Mouse (Mus musculus) cerebellum, adult 9-10 months (tissue): ENCODE measurements around the gene Resf1.
"Not testable (repeated sequence)": the region's sequence is repeated elsewhere in the genome, so short reads cannot be mapped to it uniquely, and the experiment has no call there.

Source experiments
- DNase-seq: peaks from one replicate; pipeline ENCODE4 v3.0.0; 2022

Resf1 gene

DNA sequence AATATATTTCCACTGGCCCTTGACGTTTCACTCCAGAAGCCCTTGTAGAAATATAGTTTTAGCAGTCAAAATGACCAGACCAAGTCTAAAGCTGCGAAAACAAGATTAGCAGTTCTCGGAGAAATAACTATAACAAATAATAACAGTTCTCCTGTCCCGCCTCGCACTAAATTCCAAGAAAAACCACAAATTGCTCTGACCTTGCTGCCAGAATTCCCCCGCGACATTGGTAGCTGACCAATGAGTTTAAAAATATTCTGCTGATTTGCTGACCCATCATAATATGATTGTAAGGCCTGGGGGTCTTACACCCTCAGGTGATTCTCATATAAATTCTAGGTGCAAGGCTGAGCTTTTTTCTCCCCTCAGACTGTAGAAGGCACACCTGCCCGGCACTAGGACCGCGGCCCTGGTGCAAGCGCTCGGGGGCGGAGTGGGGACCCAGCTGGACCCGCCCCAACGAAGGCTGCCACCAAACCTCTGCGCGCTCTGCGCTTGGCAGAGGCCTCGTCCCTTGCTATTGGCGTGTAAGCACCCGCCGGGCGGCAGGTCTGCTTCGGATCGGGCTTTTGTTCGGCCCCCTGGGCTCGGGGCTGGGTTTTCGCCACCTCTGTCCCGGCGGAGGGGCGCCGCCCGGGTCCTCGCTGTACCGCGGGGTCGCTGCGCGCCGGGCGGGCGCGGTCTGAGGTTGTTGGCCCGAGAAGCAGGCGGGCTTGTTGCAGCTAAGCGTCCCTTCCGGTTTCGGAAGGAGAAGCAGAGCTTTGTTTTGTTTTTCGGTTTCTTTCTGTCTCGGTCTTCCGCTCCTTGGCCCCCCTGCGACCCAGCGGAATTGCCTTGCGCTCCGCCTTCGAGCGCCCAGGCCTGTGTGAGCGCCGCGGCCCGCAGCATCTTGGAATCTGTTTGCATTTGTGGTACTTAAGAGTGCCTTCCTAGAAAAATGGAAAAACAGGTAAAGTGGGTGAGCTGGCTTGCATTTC, at the start of gene Resf1:
Resf1 (plus strand) TSS at position 459 of the 977 bp plus-strand sequence.
- peak; percentile 89 for DNase-seq

DNA sequence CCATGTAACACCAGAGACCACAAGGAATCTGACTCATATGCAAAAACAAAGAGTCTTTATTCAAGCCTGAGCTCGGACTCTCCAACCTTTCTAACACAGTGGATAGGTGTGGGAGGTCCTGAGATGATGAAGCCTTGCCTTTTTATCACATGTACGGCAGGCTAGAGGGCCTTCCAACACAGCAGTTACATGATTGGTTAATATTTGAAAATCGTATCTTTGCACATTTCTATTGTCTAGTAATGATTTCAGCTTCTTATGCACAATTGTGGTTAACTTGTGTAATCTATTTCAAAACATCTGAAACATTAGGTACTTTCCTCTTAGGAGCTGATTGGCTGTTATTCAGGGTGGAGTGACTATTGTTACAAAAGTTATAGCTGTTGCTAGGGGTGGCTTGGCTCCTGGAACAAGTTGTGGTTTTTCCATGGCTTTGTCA, 48.4 kb upstream of the Resf1 start:
- DNase-seq = no peak

DNA sequence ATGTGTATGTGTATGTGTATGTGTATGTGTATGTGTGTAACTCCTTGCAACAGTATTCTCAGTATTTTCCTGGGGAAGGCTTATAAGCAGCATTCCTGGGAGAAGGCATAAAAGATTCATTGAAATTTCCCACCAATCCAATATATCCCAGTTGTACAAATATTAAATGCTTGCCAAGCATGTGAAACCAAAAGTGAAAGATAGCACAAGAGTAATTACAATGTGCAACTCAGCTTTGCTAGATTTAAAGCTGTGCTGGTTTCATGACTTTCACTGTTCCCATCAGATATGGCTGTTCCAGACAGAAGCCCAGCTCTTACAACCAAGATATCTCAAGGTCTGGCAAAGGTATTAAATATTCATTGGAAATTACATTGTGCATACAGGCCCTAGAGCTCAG, 41.3 kb upstream of the Resf1 start:
- DNase-seq = no peak

DNA sequence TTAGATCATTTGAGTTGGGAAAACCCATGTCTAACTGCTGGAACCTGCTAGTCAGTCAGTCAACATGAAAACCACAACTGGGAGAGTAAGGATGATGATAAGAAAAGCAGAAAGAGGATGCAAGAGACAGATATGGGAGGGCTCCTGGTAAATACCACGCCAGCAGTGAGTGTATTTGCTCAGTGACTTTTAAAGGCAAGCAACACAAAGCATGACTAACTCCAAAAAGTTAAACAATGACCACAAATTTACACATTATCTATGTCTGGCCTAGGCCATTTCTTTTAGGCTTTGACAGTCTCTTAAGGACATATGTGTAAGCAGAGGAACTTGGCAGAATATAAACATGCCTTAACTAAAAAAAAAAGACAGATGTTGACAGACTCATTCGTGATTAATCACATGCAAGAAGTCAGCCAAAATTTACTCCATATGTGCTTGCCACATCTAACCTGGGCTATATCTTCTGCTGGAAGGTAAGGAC, 30.9 kb upstream of the Resf1 start:
- no peak for DNase-seq

DNA sequence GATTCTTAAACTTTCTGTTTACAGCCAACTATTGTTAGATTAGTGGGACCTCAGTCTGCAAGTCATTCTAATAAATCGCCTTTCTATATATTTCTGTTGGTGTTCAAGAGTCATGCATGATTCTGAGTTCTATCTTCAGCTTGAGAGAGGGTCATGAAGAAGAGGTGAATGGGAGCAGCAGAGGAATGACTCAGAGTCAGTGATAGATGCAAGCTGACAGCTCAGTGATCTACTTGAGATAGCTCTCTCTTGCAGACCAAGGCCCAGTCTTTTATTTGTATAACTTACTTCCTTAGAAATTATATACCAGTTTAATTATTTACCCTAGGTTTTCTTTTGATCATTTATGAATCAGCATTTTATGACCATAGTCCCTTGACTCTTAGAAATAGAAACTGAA, 30.3 kb upstream of the Resf1 start:
- DNase-seq = no peak

DNA sequence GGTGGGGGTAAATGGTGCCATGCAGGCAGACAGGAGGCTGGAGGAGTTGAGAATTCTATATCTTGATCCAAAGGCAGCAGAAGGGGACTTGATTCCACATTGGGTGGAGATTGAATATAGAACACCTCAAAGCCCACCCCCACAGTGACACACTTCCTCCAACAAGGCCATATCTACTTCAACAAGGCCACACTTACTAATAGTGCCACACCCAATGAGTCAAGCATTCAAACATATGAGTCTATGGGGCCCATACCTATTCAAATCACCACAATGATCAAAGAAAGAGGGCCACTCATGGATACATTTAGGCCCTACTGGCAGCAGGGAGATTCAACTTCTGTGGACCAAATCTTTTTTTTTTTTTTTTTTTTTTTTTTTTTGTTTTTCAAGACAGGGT, 28.7 kb upstream of the Resf1 start:
- no peak for DNase-seq

DNA sequence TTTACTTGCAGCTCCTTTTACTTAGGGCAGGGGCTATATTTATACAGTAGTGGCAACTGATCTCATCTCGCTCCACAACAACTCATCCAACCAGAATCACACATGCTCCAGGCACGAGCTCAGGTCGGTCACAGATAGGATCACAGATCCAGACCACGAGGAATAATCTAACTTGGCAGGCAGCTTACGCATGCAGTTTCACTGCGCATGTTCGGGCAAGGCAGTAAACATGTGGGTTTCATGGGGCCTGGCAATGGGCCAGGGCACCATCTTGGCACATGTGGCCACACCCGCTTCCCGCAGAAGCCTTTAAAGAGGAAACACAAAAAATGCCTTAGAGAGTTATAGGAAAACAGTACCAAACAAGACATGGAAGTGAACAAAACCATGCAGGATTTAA, 21.0 kb upstream of the Resf1 start:
- DNase-seq = not testable (repeated sequence)

DNA sequence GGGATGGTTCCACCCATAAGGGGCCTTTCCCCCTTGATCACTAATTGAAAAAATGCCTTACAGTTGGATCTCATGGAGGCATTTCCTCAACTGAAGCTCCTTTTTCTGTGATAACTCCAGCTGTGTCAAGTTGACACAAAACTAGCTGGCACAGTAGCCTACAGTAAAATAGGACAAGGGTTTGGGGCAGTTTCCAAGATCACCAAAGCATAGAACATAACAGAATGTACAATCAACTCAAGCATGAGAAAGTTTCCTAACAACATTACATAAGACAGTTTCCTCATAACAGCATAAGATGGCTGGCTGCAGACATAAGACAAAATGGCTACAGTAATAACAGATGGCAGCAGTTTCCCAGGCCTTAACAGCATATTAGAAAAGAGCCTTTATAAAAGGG, 6.0 kb upstream of the Resf1 start:
- DNase-seq = not testable (repeated sequence)

DNA sequence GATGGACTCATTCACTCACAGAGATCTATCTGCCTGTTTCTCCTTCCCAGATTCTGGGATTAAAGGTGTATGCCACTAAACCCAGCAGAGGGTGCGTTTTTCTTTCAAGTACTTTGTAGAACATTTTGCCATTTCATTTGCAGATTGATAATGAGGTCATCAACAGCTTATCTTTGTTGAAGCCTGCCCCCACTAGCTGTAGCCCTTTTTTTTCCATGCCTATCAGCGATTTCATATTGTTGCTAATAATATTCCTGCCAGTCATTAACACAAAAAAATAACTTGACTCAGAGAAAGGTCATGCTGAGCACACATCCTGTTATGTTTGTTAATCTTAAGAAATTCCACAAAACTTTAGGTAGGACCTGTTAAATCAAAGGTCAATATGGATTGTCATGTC, 2.1 kb upstream of the Resf1 start:
- DNase-seq = no peak

DNA sequence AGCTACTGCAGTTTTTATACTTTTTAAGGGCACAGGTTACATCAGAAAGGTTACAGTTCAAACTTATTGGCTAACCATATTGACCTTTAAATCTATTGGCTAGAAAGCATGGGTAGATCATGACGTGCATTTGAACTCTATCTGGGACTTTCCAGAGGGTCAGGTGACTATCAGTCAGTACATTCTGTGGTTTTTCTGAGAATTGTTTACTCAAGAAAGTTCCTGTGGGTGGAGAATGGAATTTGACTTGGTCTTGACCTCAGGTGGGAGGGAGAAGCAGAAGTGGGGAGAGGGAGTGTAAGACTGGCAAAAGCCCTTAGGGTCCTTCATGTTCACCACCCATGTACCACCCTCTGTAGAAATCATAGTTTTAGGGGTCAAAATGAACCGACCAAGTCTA, 1.4 kb upstream of the Resf1 start:
- DNase-seq = no peak

DNA sequence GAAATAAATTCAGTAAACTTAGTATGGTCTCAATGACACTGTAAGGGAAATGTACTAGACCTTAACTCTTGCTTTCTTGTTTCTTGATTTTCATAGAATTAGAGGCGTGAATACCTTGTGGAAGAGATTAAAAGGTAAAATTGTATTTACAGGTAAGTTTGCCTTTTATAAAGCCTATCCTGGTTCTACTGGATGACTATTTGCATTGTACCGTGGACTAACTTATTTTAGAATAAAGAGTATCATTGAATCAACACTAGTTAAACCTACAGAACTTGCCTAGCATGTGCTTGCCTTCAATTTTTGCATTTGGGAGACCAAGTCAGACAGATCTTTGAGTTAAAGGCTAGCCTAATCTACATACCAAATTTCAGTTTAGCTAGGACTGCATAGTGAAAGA, 1.0 kb downstream of the Resf1 start:
- DNase-seq = no peak

DNA sequence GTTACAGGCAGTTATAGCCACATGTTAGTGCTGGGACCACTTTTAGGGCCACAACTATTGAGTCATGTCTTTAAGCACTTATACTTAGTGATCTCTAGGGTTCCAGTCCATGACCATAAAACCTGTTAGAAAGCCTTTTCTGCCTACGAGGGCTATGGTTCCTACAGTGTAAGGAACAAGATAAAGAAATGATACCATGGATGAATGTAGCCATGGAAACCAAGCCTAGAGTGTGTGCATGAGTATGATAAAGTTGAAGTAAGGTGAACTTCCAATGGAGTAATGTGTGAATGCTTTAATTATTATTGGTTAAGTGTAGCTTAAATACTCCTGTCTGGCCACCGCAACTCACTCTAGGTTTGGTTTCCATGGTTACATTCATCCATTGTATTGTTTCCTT, 1.8 kb downstream of the Resf1 start:
- no peak for DNase-seq

DNA sequence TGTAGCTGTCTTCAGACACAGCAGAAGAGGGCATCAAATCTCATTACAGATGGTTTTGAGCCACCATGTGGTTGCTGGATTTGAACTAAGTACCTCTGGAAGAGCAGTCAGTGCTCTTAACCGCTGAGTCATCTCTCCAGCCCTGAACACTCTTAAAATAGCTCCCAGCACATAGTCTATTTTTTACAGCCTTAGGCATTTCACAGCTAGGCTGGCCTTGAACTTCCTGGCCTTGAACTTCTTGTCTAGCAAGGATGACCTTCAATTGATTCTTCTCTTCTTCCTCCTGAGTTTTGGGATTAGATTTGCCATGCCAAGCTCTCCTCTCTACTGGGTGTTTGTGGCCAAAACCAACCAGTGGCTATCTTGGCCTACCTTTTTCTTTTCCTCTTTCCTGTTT, 2.6 kb downstream of the Resf1 start:
- DNase-seq = no peak

DNA sequence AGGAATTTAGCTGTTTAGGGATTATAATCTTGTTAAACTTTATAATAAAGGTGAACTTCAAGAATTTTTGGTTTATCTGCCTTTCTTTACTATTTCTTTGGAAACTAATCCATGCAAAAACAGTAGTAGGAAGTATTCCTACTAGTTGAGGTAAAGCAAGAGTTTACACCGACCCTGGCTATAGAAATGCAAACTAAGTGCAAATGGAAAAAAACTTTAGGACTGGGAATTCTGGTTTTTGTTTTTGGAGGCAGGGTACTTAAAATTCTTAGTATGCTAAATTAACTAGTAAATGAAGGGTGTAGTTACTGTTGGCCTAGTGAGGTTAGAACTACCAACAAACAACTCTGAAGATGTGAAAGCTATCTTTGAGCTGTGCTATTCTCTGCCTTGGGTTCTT, 3.0 kb downstream of the Resf1 start:
- DNase-seq = no peak

DNA sequence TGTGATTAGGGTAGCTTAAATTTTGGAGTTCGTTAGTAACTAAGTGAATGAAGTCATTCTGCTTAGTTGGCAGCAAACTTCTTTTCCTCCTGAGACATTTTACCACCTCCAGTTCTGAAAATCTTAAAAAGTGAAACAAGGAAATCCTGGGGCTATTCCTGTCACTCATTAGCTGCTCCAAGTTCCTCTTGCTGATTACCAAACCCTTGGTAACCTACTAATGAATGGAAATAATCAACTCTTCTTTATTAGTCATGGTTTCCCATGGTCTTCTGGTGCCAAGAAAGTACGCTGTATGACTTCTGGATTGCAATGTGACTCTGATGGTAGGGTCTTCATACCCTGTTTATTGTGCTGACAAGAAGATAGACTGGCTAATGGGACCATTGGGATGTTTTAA, 5.7 kb downstream of the Resf1 start:
- DNase-seq = no peak

DNA sequence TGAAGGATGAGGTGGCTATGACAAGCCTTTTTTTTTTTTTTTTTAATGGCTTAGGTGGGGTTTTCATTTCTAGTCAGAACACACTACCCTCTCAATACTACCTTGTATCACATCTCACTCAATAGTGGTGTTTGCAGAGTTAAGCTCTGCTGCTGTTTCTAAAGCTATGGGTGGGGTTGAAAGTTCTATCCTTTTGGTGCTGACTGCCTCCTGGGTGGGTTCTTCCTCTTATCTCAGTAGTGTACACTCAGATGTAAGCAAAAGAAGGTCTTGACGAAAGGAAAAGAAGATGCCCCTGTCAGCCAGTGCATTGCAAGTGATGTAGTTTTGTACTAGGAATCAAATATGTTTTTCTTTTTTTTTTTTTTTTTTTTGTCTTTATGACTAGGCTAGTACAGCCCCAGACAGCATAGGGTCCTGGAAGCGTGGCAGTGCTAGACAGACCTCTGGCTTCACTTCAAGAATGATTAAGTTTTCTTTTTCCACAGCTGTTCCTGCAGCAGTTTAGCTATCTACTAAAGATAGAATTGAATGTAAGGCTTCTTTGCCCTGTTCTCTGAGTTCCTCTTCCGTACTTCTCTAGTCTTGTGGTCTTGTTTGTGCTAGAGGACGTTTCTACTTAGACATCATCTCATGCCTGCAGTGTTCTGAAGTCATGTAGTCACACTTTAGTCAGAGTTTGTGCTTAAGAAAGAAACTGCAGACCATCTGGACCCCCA, 14.5 kb downstream of the Resf1 start:
- DNase-seq = no peak

DNA sequence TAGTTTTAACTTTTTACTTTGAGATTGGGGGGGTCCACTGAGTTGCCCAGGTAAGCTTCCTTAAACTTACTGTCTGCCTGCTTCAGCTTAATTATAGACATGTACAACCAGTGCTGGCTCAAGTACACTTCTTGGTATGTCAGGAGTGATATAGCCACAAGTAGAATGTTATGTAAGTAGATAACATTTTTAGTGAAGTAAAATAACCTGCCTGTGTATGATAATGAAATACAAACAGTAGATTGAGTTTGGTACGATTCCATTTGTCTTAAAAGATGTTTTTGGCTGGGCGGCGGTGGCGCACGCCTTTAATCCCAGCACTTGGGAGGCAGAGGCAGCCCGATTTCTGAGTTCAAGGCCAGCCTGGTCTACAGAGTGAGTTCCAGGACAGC, 15.0 kb downstream of the Resf1 start:
- DNase-seq = no peak

DNA sequence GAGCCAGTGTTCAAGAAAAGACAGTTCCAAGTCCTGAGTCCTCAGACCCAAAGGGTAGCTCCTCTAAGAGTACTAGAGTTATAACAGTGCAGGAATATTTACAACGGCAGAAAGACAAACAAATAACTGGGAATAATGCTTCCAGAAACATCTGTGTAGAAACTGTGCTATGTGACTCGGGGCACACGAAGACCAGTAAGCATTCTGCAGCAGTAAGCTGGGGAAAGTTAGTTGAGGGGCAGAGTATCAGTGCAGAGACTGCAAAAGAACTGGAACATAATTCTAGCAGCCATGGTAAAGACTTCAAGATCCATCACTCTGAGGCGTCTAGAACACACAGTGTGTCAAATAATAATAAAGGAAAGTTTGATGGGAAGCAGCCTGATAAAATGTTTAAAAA, 19.9 kb downstream of the Resf1 start:
- DNase-seq = no peak

DNA sequence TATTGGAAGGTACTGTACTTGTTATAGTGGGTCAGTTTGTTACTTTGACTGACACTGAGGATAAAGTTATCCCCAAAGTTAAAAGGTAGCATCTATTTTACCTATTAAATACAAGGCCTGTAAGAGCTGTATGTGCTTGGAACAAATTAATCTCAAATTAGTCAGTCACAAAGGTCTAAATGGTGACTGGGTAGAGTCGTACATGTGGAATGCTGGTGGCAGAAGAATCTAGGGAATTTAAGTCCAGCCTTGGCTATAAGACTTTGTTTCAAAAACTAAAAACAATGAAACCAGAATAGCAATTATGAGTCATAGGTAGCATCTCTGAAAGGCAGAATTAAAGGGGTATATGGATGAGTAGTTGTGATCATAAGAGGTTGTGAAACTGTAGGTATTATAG, 21.1 kb downstream of the Resf1 start:
- DNase-seq = no peak

DNA sequence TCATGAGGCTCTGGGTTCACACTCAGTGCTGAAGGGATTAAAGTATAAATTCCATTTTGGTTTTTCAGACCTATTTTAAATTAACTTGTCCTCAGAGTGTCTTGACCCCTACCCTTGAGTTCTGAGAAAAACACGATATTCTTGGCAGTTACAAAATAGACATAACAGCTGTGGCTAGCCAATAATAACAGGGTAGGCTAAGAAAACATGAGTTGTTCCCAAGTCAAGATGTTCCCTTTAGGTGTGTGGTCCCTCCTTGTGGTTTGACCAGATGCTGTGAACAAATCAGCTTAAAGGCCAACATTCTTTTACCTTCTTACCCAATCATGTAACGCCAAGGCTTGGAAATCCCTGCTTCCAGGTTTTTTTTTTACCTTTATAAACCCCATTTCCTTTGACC, 23.8 kb downstream of the Resf1 start:
- DNase-seq = no peak

DNA sequence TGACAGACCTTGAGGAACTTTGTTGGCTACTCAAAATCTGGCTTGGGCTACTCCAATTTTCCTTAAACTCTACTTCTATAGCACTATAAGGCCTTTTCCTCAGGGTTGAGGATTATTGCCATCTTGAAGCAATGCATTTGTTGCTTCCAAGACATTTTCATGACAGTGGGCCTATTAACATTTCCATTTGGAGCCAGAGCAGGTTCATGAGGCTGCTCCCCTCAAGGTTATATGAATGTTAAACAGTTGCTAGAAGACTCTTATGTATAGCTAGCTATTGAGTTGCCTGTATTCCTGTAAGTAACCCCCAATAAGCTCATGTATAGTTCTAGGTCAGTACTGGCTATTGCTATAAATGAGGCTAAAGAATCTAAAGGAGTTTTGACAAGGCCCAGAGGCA, 28.8 kb downstream of the Resf1 start:
- no peak for DNase-seq

DNA sequence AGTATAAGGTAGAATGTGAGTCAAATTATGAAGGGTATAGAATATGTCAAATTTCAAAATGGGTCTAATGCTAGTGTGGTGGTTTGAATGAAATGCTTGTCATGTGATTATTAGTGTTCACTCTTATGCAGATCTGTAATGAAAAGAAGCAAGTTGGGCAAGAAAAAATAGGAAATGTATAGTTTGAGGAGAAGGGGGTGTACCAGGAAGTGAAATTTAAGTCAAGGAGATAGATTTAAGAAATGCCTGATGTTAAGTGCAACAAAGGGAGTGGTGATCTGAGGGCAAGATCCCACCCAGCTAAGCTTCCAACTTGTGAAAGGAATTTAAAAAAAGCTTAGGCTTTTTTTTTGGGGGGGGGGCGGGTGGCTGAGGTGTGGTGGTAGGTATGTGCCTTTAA, 29.4 kb downstream of the Resf1 start:
- no peak for DNase-seq

DNA sequence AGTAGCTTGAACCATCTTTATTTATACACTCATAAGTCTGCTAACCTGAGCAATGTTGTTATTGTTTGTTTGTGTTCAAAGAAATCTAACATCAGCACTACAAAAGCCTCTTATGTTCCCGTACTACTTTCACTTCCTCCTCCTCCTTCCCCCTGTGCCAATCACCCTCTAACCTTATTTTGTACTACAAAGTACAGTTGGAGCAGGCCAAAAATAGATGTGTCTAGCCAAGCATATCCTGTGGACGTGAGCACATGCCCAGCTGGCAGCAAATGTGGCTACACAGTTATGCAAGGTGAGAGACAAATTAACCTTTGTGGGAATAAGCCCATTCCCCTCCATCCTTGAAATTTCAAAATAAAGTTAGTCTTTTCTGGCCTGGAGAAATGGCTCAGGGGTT, 34.6 kb downstream of the Resf1 start:
- no peak for DNase-seq

DNA sequence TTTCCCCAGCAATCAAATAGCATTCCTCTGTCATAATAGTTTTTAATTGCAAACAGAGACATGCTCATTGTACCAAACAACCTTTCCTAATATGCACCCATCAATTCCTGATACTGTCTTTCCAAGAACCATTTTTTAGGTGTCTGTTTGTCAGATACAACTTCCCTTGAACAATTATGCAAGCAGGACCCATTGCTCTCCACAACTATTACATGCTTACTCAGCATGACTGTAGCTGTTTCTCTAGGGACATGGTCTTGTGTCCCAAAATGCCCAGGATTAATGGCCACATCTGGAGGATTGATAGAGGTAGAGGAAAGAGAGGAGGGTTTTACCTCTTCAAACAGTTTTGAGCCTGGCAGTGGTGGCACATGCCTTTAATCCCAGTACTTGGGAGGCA, 35.2 kb downstream of the Resf1 start:
- DNase-seq = no peak
